Mouse (Mus musculus) kidney, embryonic 14.5 days (tissue): ENCODE results near the gene Gm21988. TPM values are rescaled to one million over a fixed set of nuclear protein-coding genes. Genes with fewer than 3 reads are reported as not detected.

ENCODE experiments used
- ATAC-seq: fragments of 200-750 bp; cut with Nextera tagmentation; 2 replicates; pipeline ENCODE4 v1.8.0; 2017; ENCODE audit warnings: moderate number of reproducible peaks, mild to moderate bottlenecking, moderate TSS enrichment, moderate library complexity; ENCODE audit not compliant: low FRiP score, low TSS enrichment
- H3K27ac ChIP-seq: fragments of 300-500 bp; sonication (generic); 2 replicates; pipeline ENCODE4 v1.5.1; 2014; ENCODE audit warnings: low read depth, mild to moderate bottlenecking, low read length, moderate library complexity, mixed read lengths
- H3K27me3 ChIP-seq: fragments of 300-500 bp; sonication (generic); 2 replicates; pipeline ENCODE4 v1.6.1; 2014; ENCODE audit warnings: mild to moderate bottlenecking, low read length; ENCODE audit not compliant: control insufficient read depth, insufficient read depth
- H3K36me3 ChIP-seq: fragments of 300-500 bp; sonication (generic); 2 replicates; pipeline ENCODE4 v1.6.1; 2014; ENCODE audit warnings: low read length, mixed read lengths; ENCODE audit not compliant: control insufficient read depth, insufficient read depth
- H3K4me1 ChIP-seq: fragments of 300-500 bp; sonication (generic); 2 replicates; pipeline ENCODE4 v1.6.1; 2014; ENCODE audit warnings: low read length, mixed read lengths; ENCODE audit not compliant: control insufficient read depth, insufficient read depth
- H3K4me2 ChIP-seq: fragments of 300-500 bp; sonication (generic); replicated peaks from 2 replicates; pipeline ENCODE4 v1.6.1; 2014; ENCODE audit warnings: low read depth, mild to moderate bottlenecking, low read length
- H3K4me3 ChIP-seq: fragments of 300-500 bp; sonication (generic); 2 replicates; pipeline ENCODE4 v1.5.1; 2014; ENCODE audit warnings: mild to moderate bottlenecking, low read length
- H3K9ac ChIP-seq: fragments of 300-500 bp; sonication (generic); 2 replicates; pipeline ENCODE4 v1.6.1; 2014; ENCODE audit warnings: low read depth, mild to moderate bottlenecking, low read length, moderate library complexity
- H3K9me3 ChIP-seq: fragments of 300-500 bp; sonication (generic); 2 replicates; pipeline ENCODE4 v1.6.1; 2016; ENCODE audit warnings: low read length; ENCODE audit not compliant: control insufficient read depth
- WGBS: fragments of 180-500 bp; shearing (Covaris S2); extraction: QIAGEN DNeasy Blood & Tissue Kit; methylation state at CpG from one replicate; pipeline ENCODE4 v1.1.7; 2014; 5-methylcytosine and 5-hydroxymethylcytosine counted together
- polyA plus RNA-seq: library from polyadenylated mRNA; unstranded; fragments of >200 nt; fragmentation: Nextera tagmentation; extraction: Ambion mirVana; gene quantifications from 2 replicates; pipeline ENCODE4 v1.2.1, GENCODE M21; 2014

Gene Gm21988
- polyA plus RNA-seq, 1 experiment from 2014 or later, result 7.8 TPM

DNA sequence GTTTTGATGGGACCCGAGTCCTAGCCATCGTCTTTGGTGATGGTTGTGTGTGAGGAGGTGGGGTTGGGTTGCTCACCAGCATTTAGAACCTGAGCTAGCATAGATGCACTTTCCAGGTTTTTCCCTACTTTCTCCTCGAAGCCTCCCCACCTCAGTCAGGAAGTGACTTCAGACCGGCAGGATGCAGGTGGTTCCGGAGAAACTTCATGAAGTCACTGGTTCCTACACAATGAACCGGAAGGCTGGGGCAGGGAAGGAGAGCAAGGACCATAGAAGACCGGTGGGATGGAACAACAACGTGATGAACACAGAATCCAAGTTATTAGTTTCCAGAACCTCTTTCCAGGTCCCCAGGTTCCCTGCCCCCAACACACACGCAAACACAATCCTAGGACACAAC lies 15.9 kb downstream of the Gm21988 start:
- WGBS, result 75% methylated on average over 9 of the region's 9 CpGs
- Histone ChIP-seq H3K4me3 (no peak overlapping the region), H3K4me2 (no peak overlapping the region), H3K27ac (peak overlapping the region; percentile 55; the same call in 1 of the 2 replicates), H3K9me3 (no peaks in the 10 kb centered on the region), H3K36me3 (no peaks in the 10 kb centered on the region), H3K9ac (no peak overlapping the region), H3K27me3 (peaks cover 34% of the 10 kb centered on the region), H3K4me1 (peaks cover 7% of the 10 kb centered on the region; the same call in 1 of the 2 replicates)
- ATAC-seq, result no peak

DNA sequence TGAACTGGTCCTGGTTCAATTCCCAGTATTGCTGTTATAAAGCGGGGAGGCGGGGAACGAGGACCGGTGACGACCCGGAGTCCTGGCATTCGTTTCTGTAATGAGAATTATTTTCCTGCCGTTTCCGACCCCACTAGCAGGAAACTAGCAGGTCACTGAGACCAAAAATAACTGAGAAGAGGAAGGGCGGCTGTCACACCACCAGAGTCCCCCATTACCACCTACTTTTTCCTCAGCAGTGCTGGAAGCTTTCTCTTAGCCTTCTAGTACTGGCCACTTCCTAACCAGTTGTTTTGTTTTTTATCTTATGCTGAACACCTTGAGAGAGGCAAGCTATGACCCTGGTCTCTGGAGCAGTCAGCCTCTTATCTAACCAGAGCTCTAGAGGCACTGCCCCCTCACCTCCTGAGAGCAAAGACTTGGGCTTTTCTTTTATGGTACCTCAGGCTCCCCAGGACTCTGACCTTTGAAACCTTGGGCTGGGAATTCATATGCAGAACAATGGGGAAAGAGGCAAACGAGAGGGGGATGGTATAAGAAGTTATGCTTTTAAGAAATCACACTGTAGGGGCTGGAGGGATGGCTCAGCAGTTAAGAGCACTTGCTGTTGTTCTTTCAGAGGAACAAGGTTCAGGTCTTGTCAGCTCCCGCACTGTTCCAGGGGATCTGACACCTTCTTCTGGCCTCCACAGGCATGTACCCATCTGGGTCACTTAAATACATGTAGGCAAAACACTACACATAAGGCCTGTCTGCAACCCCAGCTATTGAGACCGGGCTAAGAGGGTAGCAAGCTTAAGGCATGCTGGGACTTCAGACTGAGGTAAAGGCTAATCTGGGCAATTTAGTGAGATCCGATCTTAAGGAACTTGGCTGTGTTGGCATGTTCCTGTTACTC lies 17.8 kb downstream of the Gm21988 start:
- Histone ChIP-seq H3K4me3 (peak overlapping the region; percentile 48), H3K9ac (peak overlapping the region; percentile 79; the same call in 1 of the 2 replicates), H3K9me3 (no peaks in the 10 kb centered on the region), H3K4me2 (peak overlapping the region; percentile 90), H3K27ac (peak overlapping the region; percentile 57; the same call in 1 of the 2 replicates), H3K4me1 (peaks cover 7% of the 10 kb centered on the region; the same call in 1 of the 2 replicates), H3K27me3 (peaks cover 21% of the 10 kb centered on the region), H3K36me3 (no peaks in the 10 kb centered on the region)
- 10% methylated on average over 14 of the region's 14 CpGs for WGBS
- no peak for ATAC-seq

- H3K27me3 ChIP-seq, result peaks cover 18% of the 10 kb centered on the region
- WGBS, result 0% methylated on average over 28 of the region's 28 CpGs
Measured at GRCm38 (mm10) chr11:70220731-70221602, 18.7 kb downstream of the Gm21988 start, which contains the start of gene Slc16a13. Gene Slc16a13 (minus strand): TSS chr11:70221064.

DNA sequence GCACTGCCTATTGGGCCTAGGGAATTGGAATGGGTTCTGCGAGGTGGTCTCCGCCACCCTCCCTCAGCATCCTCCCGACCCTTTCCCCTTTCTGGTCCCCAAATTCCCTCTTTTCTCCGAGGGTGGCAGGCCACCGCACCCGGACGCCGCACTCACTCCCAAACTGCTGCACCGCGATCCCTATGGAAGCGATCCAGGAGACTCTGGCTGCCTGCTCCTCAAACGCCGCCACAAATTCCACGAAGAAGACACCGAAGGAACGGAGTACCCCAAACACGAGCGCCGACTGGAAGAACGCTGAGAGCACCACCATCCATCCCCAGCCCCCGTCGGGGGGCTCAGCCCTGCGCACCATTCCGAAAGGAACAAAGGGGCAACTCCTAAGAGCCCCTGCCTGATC lies 19.3 kb downstream of the Gm21988 start:
- Histone ChIP-seq H3K4me3 (peak overlapping the region; percentile 48), H3K27me3 (peaks cover 24% of the 10 kb centered on the region), H3K4me2 (peak overlapping the region; percentile 90), H3K9ac (peak overlapping the region; percentile 79), H3K27ac (peak overlapping the region; percentile 72), H3K36me3 (no peaks in the 10 kb centered on the region), H3K4me1 (peaks cover 4% of the 10 kb centered on the region; the same call in 1 of the 2 replicates), H3K9me3 (no peaks in the 10 kb centered on the region)
- no peak for ATAC-seq
- 2% methylated on average over 24 of the region's 24 CpGs for WGBS

More at GRCm38 (mm10) chr11:70220731-70221602, 18.7 kb downstream of the Gm21988 start, which contains the start of gene Slc16a13:
- Histone ChIP-seq H3K36me3 (no peaks in the 10 kb centered on the region), H3K4me3 (peak within 1 kb of the TSS; percentile 48), H3K9me3 (no peaks in the 10 kb centered on the region), H3K4me2 (peak within 1 kb of the TSS; percentile 90), H3K9ac (peak within 1 kb of the TSS; percentile 79), H3K4me1 (no peaks in the 10 kb centered on the region), H3K27ac (peak within 1 kb of the TSS; percentile 72)
- ATAC-seq, result peak; percentile 92

DNA sequence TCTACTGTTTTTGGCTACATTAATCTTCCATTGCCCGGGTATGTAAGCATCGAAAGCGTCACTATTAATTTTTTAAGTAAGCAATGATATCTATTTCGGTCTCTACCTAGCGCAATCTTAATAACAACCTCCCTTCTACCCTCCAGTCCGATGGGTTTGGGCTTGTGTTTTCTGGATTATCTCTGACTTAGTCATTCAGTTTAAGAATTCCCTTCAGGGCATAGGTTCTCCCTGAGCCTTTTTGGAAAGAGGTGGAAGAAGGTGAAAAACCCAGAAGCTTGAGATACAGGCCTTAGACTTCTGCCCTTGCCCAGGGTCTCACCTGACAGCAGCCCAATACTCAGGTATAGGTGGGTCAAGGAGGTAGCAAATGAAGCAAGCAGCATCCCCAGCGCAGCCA lies 19.8 kb downstream of the Gm21988 start:
- WGBS, result 60% methylated on average over 7 of the region's 7 CpGs
- H3K4me1 ChIP-seq, result peaks cover 8% of the 10 kb centered on the region; the same call in 1 of the 2 replicates
- no peak for ATAC-seq
- peak overlapping the region; percentile 90 for H3K4me2 ChIP-seq
- H3K36me3 ChIP-seq, result no peaks in the 10 kb centered on the region
- H3K9me3 ChIP-seq, result no peaks in the 10 kb centered on the region
- H3K27me3 ChIP-seq, result peaks cover 26% of the 10 kb centered on the region
- peak overlapping the region; percentile 79; the same call in 1 of the 2 replicates for H3K9ac ChIP-seq
- no peak overlapping the region for H3K27ac ChIP-seq
- peak overlapping the region; percentile 48 for H3K4me3 ChIP-seq

DNA sequence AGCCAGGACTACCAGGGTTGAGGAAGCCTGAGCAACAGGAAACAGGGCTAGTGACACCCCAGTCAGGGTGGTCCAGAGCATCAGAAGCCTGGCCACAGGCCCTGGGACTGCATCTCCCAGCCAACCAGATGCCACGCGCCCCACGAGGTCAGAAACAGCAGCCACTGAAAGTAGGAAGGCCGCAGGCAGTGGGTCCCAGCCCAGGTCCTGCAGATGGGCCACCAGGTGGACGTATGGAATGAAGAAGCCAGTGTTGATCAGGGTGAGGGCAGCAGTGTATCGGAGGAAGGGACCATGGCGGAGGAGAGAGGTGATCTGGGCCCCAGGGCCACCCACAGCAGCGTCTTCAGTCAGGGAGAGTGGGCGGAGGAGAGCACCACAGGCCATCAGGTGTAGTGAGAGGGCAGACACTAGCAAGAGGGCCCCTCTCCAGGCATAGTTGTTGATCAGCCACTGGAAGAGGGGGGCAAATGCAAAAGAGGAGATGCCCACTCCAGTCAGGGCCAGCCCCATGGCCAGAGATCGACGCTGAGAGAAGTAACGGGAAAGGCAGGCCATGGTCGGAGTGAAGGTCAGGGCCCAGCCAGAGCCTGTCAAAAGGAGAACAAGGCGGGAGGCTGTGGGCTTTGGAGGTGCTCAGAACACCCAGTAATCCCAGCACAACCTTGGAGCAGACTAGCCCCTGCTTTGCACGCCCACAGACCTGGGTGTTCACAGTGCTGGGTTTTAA lies 20.7 kb downstream of the Gm21988 start:
- no peak overlapping the region for H3K9ac ChIP-seq
- H3K9me3 ChIP-seq, result no peaks in the 10 kb centered on the region
- peaks cover 31% of the 10 kb centered on the region for H3K27me3 ChIP-seq
- 0 out of 2 replicates have a peak overlapping the region, but pooled peaks have one; percentile 90 for H3K4me2 ChIP-seq
- no peak overlapping the region; the same call in 1 of the 2 replicates for H3K27ac ChIP-seq
- WGBS, result 91% methylated on average over 15 of the region's 15 CpGs
- H3K36me3 ChIP-seq, result no peaks in the 10 kb centered on the region
- H3K4me1 ChIP-seq, result peaks cover 18% of the 10 kb centered on the region; the same call in 1 of the 2 replicates
- ATAC-seq, result no peak
- H3K4me3 ChIP-seq, result no peak overlapping the region

DNA sequence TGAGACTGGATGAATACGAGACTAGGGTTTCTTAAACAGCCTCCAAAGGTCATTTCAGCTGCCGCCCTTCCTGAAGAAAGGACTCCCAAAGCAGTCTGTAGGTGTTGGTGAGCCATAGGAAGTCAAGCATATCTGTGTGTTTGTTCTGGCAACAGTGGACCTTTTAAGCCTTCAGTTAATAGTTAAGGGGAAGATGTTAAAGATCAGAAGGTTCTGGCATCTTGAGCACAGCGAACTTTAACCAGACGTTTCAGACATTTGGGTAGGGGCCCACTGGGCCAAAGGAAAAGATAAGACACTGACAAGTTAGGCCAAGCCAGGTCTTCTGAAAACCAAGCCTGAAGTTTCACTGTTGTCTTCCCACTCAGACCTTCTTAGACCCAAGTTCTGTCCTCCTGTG lies 21.6 kb downstream of the Gm21988 start:
- H3K4me2 ChIP-seq, result no peak overlapping the region
- H3K4me3 ChIP-seq, result no peak overlapping the region
- no peaks in the 10 kb centered on the region for H3K36me3 ChIP-seq
- H3K9ac ChIP-seq, result no peak overlapping the region
- no peak for ATAC-seq
- H3K9me3 ChIP-seq, result no peaks in the 10 kb centered on the region
- WGBS, result 82% methylated on average over 4 of the region's 4 CpGs
- no peak overlapping the region for H3K27ac ChIP-seq
- H3K27me3 ChIP-seq, result peaks cover 40% of the 10 kb centered on the region
- H3K4me1 ChIP-seq, result peaks cover 25% of the 10 kb centered on the region; the same call in 1 of the 2 replicates

DNA sequence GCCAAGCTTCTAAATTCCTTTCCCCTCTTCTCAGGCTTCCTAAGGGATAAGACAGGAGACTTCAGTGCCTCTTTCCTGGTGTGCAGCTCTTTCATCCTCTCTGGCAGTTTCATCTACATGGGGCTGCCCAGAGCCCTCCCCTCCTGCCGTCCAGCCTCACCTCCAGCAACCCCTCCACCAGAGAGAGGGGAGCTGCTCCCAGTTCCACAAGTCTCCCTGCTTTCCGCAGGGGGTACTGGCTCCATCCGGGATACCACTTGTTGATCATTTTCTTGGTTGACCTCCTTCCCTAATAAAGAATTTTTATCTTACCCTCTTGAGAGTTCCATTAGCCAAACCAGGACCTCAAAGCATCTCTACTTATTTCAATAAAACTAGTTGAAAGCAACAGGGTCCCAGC lies 23.5 kb downstream of the Gm21988 start:
- H3K9ac ChIP-seq, result no peak overlapping the region
- H3K4me2 ChIP-seq, result no peak overlapping the region
- no peaks in the 10 kb centered on the region for H3K9me3 ChIP-seq
- 62% methylated on average over 3 of the region's 3 CpGs for WGBS
- no peak overlapping the region for H3K4me3 ChIP-seq
- no peak overlapping the region for H3K27ac ChIP-seq
- H3K4me1 ChIP-seq, result peaks cover 25% of the 10 kb centered on the region; the same call in 1 of the 2 replicates
- no peak for ATAC-seq
- H3K36me3 ChIP-seq, result no peaks in the 10 kb centered on the region
- H3K27me3 ChIP-seq, result peaks cover 40% of the 10 kb centered on the region
